Mouse (Mus musculus): ENCODE results near the gene Cd81. TPM values are rescaled to one million over a fixed set of nuclear protein-coding genes. Genes with fewer than 3 reads are reported as not detected.

Cd81 gene
- total RNA-seq, 2 experiments from 2014 or later, result 424 to 455 TPM

DNA sequence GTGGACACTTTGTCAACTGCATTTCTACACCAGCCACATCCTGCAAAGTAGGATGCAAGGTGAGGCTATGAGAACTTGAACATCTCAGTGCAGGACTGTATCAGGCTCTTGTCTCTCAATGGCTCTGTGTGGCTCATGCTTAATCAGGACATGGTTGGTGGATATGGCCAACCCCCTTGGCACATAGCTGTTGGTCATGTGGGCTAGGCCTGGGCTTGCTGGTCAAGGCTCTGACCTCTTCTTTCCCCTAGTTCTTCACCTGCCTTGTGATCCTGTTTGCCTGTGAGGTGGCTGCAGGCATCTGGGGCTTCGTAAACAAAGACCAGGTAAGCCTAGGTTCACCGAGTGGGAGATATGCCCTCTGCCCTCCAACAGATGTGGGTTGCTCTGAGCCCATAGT is 13.2 kb downstream of the Cd81 start:
- intact Hi-C loops (cut with DNase I), result no loop called here
- DNase-seq (ENCODE audit: low spot score), result no peak

GRCm38 (mm10) chr7:143067469-143067868 is 14.9 kb downstream of the Cd81 start:
- no peak for DNase-seq (ENCODE audit: low spot score)
- intact Hi-C loops (cut with DNase I), result no loop called here

- intact Hi-C loops (cut with DNase I), result no loop called here
- no peak for DNase-seq (ENCODE audit: low spot score)
Observed at GRCm38 (mm10) chr7:143067897-143068296, 15.4 kb downstream of the Cd81 start.

DNA sequence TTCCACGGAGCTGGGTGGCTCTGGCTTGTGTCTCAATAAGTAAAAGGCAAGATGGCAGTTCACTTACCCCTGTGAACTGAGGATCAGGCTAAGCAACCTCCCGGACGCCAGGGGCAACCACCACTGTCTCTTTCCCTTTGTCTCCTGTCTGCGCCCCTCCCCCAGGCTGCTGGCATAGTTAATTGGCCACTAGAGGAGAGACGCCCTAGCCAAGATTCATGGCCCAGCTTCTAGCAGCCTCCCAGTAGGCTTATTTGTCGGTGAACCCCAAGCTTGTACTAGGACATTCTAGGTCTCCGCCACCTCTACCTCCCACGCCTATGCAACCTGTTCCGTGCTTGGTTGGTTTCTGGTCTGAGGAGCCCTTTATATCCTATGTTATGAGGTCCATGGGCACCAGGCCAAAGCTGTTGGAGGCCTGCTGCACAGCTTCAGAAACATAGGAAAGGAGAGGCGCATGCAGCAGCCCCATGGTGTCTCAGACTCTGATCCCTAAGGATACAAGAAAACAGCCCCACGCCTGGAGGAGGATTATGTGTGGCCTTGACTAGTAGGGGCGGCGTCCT is 15.9 kb downstream of the Cd81 start:
- intact Hi-C loops (cut with DNase I), result no loop called here
- no peak for DNase-seq (ENCODE audit: low spot score)

DNA sequence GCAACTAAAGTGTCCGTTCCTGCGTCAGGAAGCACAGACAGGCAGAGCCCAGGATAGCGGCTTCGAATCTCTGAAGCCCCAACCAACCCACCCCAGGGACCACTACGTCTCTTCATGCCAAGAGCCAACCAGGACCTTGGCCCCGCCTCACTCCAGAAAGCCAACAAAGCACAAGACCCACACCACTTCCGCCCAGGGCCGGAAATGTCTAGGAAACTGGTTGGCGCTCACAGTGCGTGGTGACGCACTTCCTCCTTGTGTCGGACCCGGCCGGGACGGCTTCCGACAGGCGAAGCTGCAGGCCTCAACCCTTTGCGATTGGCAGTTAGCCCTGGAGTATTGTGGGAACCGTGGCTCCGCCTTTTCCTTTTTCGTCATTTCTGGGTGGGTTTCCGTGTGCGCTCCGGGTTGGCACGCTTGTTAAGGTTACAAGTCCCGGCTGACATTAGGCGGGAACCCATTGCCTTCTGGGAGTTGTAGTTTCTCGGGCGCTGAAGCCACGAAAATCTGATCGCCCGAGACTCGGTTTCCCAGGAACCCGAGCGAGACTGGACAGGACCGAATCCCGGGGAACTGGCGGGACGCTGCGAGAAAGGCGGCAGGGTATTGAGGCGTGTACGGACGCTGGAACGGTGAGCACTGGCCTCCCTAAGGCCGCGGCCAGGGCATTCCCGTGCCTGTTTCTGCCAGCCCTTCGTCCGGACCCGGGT is 16.5 kb downstream of the Cd81 start, which contains the start of gene Tssc4:
Gene Tssc4 (plus strand): TSS at position 368 of the 710 bp plus-strand sequence.
- DNase-seq (ENCODE audit: low spot score), result peak; percentile 98
- intact Hi-C loops (cut with DNase I), result no loop called here

DNA sequence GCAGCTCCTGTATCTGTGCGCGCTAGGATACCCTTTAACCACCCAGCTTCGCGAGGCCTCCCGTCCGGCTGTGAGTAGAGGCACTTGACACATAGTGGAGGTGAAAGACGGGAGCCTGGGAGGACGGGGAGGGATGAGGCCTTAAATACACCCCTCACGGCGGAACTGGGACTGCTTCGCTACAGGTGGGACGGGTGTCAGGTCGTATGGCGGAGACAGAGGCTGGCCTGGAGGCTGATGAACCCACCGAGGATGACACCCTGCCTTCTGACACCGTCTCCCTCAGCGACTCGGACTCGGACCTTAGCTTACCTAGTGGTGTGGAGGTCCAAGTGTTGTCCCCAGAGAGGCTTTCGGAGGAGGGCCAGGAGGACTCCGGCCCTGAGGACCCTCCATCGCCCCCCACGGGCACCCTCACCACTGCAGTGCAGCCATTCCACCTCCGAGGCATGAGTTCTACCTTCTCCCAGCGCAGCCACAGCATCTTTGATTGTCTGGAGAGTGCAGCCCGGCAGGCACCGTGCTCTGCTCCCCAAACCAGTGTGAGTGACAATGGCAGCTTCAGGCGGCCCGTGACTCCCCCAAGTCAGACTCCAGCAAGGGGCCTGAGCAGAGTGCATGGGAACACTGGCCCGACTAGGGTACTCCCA is 17.3 kb downstream of the Cd81 start:
- DNase-seq (ENCODE audit: low spot score), result no peak
- intact Hi-C loops (cut with DNase I), result loop anchor here (5.0 kb wide), 1 partner anchor 63 kb away; the partner anchor contains the start of gene Tspan32

GRCm38 (mm10) chr7:143070506-143071070 is 18.0 kb downstream of the Cd81 start:
- intact Hi-C loops (cut with DNase I), result loop anchor here (5.0 kb wide), 1 partner anchor 63 kb away; the partner anchor contains the start of gene Tspan32
- no peak for DNase-seq (ENCODE audit: low spot score)

DNA sequence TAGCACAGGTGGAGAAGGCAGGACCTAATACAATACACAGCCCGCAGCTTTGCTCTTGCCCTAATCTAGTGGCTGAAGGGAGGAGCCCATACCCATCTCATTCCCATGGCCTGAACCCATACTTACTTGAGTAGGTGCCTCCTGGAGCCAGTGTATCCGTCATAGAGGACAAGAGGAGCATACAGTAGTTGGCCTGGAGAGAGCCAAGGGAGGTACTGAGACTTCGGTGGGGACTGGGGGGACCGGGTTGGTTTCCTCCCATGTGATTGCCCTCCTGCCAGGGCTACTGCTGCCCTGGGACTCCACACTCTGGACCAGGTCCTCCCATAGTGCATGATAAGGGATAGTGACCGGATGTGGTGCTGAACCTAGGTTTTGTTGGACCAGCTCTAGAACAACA is 20.1 kb downstream of the Cd81 start:
- no peak for DNase-seq (ENCODE audit: low spot score)
- intact Hi-C loops (cut with DNase I), result loop anchor here (5.0 kb wide), 1 partner anchor 65 kb away; the partner anchor contains the start of gene Tspan32

GRCm38 (mm10) chr7:143073086-143073485 is 20.5 kb downstream of the Cd81 start:
- intact Hi-C loops (cut with DNase I), result loop anchor here (5.0 kb wide), 1 partner anchor 66 kb away; the partner anchor contains the start of gene Tspan32
- DNase-seq (ENCODE audit: low spot score), result no peak

DNA sequence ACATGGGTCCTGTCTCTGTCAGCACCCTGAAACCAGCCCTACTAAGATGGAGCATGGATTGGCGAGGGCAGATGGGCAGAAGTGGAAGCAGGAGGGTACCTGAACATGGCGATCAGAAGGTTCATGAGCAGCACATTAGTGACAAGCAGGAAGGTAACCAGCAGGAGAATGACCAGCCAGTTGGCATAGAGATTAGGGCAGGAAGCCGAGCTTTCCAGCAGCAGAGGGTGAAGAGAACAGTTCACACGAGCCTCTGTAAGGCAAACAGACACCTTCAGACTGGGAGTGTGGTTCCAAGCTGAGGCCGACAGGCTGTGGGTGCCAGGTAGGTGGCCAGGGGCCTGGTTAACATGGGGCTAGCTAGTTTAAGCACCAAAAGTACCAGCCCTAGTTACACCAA is 22.9 kb downstream of the Cd81 start:
- DNase-seq (ENCODE audit: low spot score), result no peak
- intact Hi-C loops (cut with DNase I), result no loop called here

GRCm38 (mm10) chr7:143077351-143077750 is 24.8 kb downstream of the Cd81 start:
- no peak for DNase-seq (ENCODE audit: low spot score)
- intact Hi-C loops (cut with DNase I), result no loop called here

DNA sequence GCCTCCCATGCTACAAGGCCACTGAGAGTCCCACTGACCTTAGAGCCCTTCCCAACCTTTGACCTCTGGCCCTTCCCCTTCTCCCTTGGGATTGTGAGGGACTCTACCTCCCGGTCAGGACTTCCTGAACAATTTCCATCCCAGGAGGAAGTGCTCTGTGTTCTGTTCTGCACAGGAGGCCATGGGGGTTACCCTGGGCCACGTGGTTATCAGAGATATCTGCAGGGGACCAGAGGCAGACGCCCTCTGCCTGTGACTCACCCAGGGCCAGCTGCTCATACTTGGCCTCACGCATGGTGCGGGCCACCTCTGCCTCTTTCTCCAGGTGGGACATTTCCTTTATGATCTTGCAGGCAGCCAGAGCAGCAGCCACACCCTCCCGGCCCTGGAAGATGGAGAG is 29.5 kb downstream of the Cd81 start:
- no peak for DNase-seq (ENCODE audit: low spot score)
- intact Hi-C loops (cut with DNase I), result no loop called here

- no peak for DNase-seq (ENCODE audit: low spot score)
- intact Hi-C loops (cut with DNase I), result no loop called here
Observed at GRCm38 (mm10) chr7:143083708-143084107, 31.2 kb downstream of the Cd81 start.

GRCm38 (mm10) chr7:143086366-143086765 is 33.8 kb downstream of the Cd81 start:
- DNase-seq (ENCODE audit: low spot score), result peak; percentile 37
- intact Hi-C loops (cut with DNase I), result loop anchor here (1.0 kb wide), 2 partner anchors 78 to 167 kb away; no protein-coding TSS in a partner anchor

DNA sequence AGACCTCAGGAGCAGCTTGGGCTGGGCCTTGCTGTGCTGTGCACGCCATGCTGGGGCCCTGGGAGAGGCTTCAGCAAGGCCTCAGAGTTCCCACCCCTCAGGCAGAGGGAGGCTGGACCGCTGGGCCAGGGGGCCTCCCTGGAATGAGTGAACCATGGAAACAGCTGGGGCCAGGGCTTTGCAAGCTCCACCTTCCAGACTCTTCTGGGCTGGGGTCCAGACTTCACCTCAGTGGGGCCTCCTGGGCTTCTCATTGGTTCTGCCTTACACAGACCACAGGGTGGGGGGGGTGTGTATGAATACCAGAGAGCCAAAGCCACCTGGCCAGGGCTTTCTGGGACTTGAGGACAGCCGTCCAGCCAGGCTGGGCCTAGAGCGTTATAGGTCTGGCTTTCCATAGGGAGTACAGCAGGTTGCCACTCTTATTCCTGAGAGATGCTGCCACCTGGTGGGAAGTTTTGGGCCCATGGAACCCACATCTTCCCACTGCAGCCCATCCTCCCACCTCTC is 34.6 kb downstream of the Cd81 start:
- intact Hi-C loops (cut with DNase I), result loop anchor here (1.0 kb wide), 1 partner anchor 193 kb away; no protein-coding TSS in a partner anchor

GRCm38 (mm10) chr7:143093847-143094246 is 41.3 kb downstream of the Cd81 start:
- intact Hi-C loops (cut with DNase I), result loop anchor here (2.0 kb wide), 2 partner anchors 59 to 373 kb away; no protein-coding TSS in a partner anchor
- DNase-seq (ENCODE audit: low spot score), result no peak

More for the DNA sequence above, 34.6 kb downstream of the Cd81 start:
- DNase-seq (ENCODE audit: low spot score), result no peak

- intact Hi-C loops (cut with DNase I), result loop anchor here (1.0 to 2.0 kb wide), 3 partner anchors 43 to 372 kb away; no protein-coding TSS in a partner anchor
- DNase-seq (ENCODE audit: low spot score), result peak; percentile 49
Observed at GRCm38 (mm10) chr7:143094592-143095553, 42.3 kb downstream of the Cd81 start, which contains the start of gene Trpm5. TSS of gene Trpm5 (minus strand) at chr7:143094642.

- no peak for DNase-seq (ENCODE audit: low spot score)
- intact Hi-C loops (cut with DNase I), result loop anchor here (1.0 to 2.0 kb wide), 3 partner anchors 43 to 371 kb away; no protein-coding TSS in a partner anchor
Observed at GRCm38 (mm10) chr7:143095554-143095907, 43.0 kb downstream of the Cd81 start.

DNA sequence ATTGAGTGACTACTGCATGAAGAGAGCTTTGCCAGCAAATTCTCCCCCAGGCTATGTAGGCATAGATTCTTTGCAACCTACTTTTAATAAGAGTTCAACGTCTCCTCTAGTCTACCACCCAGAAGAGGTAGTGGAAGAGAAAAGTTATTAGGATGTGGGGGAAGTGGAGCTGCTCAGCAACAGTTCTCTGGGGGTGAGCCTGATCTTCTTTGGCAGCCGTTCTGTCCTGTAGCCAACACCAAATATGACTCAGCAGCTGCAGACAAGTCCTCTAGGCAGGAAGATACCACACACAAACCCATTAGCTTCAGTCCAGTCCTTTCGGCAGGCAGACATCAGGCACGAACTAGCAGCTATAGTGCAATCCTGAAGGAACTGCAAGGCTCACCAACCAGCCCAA is 48.2 kb downstream of the Cd81 start:
- intact Hi-C loops (cut with DNase I), result no loop called here

More for the DNA sequence above, 48.2 kb downstream of the Cd81 start:
- no peak for DNase-seq (ENCODE audit: low spot score)

Data from heart, postnatal 25 days (tissue).